Mouse (Mus musculus) megakaryocyte, embryonic 14.5 days (primary cell): ENCODE results near the gene Gm10320.

Experiments
- FLI1 ChIP-seq: IDR thresholded peaks from 2 replicates; pipeline ENCODE4 v1.6.1; 2012; ENCODE audit warnings: low read length, inconsistent platforms, mixed read lengths
- GATA1 ChIP-seq: IDR thresholded peaks from 3 replicates; pipeline ENCODE4 v1.6.1; 2012; ENCODE audit warnings: mixed read lengths, low read length, inconsistent platforms, borderline replicate concordance

DNA sequence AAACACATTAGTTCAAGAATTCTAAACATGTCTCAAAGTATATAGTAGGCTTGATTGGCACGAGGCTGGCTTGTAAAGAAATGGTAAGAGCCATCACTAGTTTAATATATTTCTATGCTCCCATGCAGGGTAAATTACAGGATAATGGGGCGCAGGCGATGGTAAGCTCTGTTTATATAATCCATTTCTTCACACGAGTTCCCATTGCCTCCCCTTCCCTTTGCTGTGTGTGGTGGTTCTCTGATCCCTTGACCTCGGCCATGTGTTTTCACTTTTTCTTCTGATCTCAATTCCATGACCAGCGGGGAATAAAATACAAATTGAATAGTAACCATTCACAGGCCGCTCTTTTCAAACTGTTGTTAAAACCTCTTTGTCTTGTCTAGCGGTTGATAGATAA is 11.8 kb upstream of the Gm10320 start:
- no peak for TF ChIP-seq GATA1
- TF ChIP-seq FLI1 = no peak
